Mouse (Mus musculus) brain, embryonic 14.5 days (tissue): ENCODE measurements around the gene Fam161a.

Experiments
- CTCF ChIP-seq: fragments of 200-500 bp; IDR thresholded peaks from 2 replicates; pipeline ENCODE4 v1.5.1; 2012; ENCODE audit warnings: inconsistent platforms, mild to moderate bottlenecking, moderate library complexity, borderline replicate concordance; ENCODE audit not compliant: insufficient read depth, insufficient read length; ENCODE audit errors: extremely low read depth
- POLR2A ChIP-seq: fragments of 200-500 bp; IDR thresholded peaks from 2 replicates; pipeline ENCODE4 v1.6.1; 2012; ENCODE audit warnings: mild to moderate bottlenecking, inconsistent platforms, borderline replicate concordance; ENCODE audit not compliant: poor library complexity, insufficient read depth, insufficient read length, severe bottlenecking; ENCODE audit errors: extremely low read depth

- no peak for TF ChIP-seq POLR2A
- no peak for TF ChIP-seq CTCF
Measured at GRCm38 (mm10) chr11:22982846-22983245, 24.5 kb upstream of the Fam161a start.
